Mouse (Mus musculus): ENCODE data around the gene Ube2k. TPM values are rescaled to one million over a fixed set of nuclear protein-coding genes. Genes with fewer than 3 reads are reported as not detected.

Ube2k gene
- total and polyA plus RNA-seq, 3 experiments = 21.4 to 70.3 (median 57.3) TPM

- intact Hi-C loops (cut with DNase I) = loop anchor here (1.0 to 5.0 kb wide), 5 partner anchors 36 to 269 kb away; partner anchors contain the start of genes Lias, N4bp2, Rpl9 and Smim14
- Histone ChIP-seq H3K9ac (ENCODE audit: low read depth, low read length) (peak within 1 kb of the TSS; percentile 91), H3K27me3 (ENCODE audit: control insufficient read depth, insufficient read depth, low read length) (no peaks in the 10 kb centered on the region), H3K4me3 (peak within 1 kb of the TSS; percentile 76), H3K27ac (peak within 1 kb of the TSS; percentile 99), H3K4me1 (ENCODE audit: control insufficient read depth, insufficient read depth, low read length) (peaks cover 11% of the 10 kb centered on the region), H3K36me3 (ENCODE audit: control insufficient read depth, insufficient read depth, low read length) (peaks cover 20% of the 10 kb centered on the region), H3K79me2 (replicated peaks; ENCODE audit: control insufficient read depth, insufficient read depth, low read length) (no peaks in the 10 kb centered on the region)
- under 1% methylated on average over 68 of the region's 69 CpGs for WGBS
- TF ChIP-seq POLR2A (IDR thresholded peaks at IDR 0.05; ENCODE audit: insufficient read depth, low read depth, low read length) = peak; percentile 92
- peak; percentile 88 for TF ChIP-seq EP300 (IDR thresholded peaks at IDR 0.05; ENCODE audit: insufficient read depth, low read depth, low read length)
- no peak for TF ChIP-seq CTCF (IDR thresholded peaks at IDR 0.05)
- peak; percentile 96 to 99 for DNase-seq
These were observed 44.1 kb upstream of the Ube2k start, which contains the start of gene Gm43552 for GRCm38 (mm10) chr5:65492716-65493531. Gene Gm43552 (minus strand): TSS chr5:65492833.

DNA sequence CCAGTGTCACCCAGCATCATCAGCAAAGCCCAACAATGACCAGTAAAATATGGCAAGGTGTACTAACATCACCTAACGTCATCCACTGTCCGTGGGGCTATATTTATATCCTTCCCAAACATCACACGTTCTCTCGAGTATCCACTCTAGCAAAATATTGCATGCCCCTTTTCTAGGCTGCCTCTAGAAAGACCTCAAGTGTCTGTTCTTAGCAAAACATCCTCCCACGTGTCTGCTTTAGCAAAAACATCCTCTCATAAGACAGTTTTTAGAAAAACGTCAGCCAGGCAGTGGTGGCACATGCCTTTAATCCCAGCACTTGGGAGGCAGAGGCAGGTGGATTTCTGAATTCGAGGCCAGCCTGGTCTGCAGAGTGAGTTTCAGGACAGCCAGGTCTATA, 36.8 kb upstream of the Ube2k start:
- no peak overlapping the region for H3K27ac ChIP-seq
- TF ChIP-seq CTCF (IDR thresholded peaks at IDR 0.05) (no peak), POLR2A (IDR thresholded peaks at IDR 0.05; ENCODE audit: insufficient read depth, low read depth, low read length) (no peak), EP300 (IDR thresholded peaks at IDR 0.05; ENCODE audit: insufficient read depth, low read depth, low read length) (no peak)
- intact Hi-C loops (cut with DNase I) = no loop called here
- H3K4me3 ChIP-seq = no peak overlapping the region
- no peaks in the 10 kb centered on the region for H3K79me2 ChIP-seq (replicated peaks; ENCODE audit: control insufficient read depth, insufficient read depth, low read length)
- no peaks in the 10 kb centered on the region for H3K36me3 ChIP-seq (ENCODE audit: control insufficient read depth, insufficient read depth, low read length)
- H3K27me3 ChIP-seq (ENCODE audit: control insufficient read depth, insufficient read depth, low read length) = no peaks in the 10 kb centered on the region
- H3K4me1 ChIP-seq (ENCODE audit: control insufficient read depth, insufficient read depth, low read length) = no peaks in the 10 kb centered on the region
- DNase-seq = no peak
- no peak overlapping the region for H3K9ac ChIP-seq (ENCODE audit: low read depth, low read length)
- WGBS = 67% methylated on average over 7 of the region's 7 CpGs

DNA sequence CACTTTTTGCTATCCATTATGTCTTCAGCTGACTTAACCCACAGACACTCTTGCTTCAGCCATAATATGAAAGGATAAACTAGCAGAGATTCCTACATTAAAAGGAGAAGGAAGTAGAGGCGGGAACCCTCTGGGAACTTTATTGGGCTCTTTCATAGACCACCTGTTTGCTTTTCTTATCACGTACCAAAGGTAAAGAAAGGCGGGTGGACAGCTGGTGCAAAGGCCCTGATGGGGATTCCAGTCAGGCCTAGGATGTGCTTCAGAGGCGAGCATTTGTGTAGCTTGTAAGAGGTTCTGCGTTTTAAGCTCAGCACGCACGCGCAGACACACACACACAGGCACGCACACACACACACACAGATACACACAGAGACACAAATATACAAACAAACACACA, 35.6 kb upstream of the Ube2k start:
- no peaks in the 10 kb centered on the region for H3K4me1 ChIP-seq (ENCODE audit: control insufficient read depth, insufficient read depth, low read length)
- H3K27ac ChIP-seq = no peak overlapping the region
- DNase-seq = no peak
- intact Hi-C loops (cut with DNase I) = no loop called here
- TF ChIP-seq POLR2A (IDR thresholded peaks at IDR 0.05; ENCODE audit: insufficient read depth, low read depth, low read length) = no peak
- no peak for TF ChIP-seq CTCF (IDR thresholded peaks at IDR 0.05)
- TF ChIP-seq EP300 (IDR thresholded peaks at IDR 0.05; ENCODE audit: insufficient read depth, low read depth, low read length) = no peak
- H3K4me3 ChIP-seq = no peak overlapping the region
- H3K79me2 ChIP-seq (replicated peaks; ENCODE audit: control insufficient read depth, insufficient read depth, low read length) = no peaks in the 10 kb centered on the region
- no peak overlapping the region for H3K9ac ChIP-seq (ENCODE audit: low read depth, low read length)
- no peaks in the 10 kb centered on the region for H3K36me3 ChIP-seq (ENCODE audit: control insufficient read depth, insufficient read depth, low read length)
- 93% methylated on average over 9 of the region's 9 CpGs for WGBS
- H3K27me3 ChIP-seq (ENCODE audit: control insufficient read depth, insufficient read depth, low read length) = no peaks in the 10 kb centered on the region

GRCm38 (mm10) chr5:65505786-65506185, 31.2 kb upstream of the Ube2k start:
- intact Hi-C loops (cut with DNase I) = no loop called here
- no peak for TF ChIP-seq POLR2A (IDR thresholded peaks at IDR 0.05; ENCODE audit: insufficient read depth, low read depth, low read length)
- no peak for TF ChIP-seq CTCF (IDR thresholded peaks at IDR 0.05)
- TF ChIP-seq EP300 (IDR thresholded peaks at IDR 0.05; ENCODE audit: insufficient read depth, low read depth, low read length) = no peak
- DNase-seq = no peak

DNA sequence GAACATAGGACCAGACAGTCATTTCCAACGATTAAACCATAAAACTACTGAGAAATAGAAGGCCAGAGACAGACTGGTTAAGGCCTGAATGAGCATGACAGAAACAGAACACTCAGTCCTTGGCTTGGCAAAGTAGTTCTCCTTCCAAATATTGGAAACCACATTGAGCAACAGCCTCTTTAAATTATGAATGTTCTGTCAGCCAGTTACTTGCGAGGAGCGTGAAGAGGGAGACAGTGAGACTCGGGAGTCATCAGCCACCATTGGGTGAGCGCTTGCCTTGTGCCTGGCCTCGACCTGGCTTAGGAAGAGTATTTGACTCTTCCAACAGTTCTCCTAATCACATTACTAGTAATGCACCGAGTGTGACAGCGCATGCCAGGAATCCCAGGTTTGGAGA, 28.6 kb upstream of the Ube2k start:
- intact Hi-C loops (cut with DNase I) = no loop called here
- no peaks in the 10 kb centered on the region for H3K79me2 ChIP-seq (replicated peaks; ENCODE audit: control insufficient read depth, insufficient read depth, low read length)
- H3K27me3 ChIP-seq (ENCODE audit: control insufficient read depth, insufficient read depth, low read length) = no peaks in the 10 kb centered on the region
- no peaks in the 10 kb centered on the region for H3K4me1 ChIP-seq (ENCODE audit: control insufficient read depth, insufficient read depth, low read length)
- 83% methylated on average over 8 of the region's 8 CpGs for WGBS
- no peak overlapping the region for H3K4me3 ChIP-seq
- no peak overlapping the region for H3K27ac ChIP-seq
- no peak for TF ChIP-seq CTCF (IDR thresholded peaks at IDR 0.05)
- TF ChIP-seq POLR2A (IDR thresholded peaks at IDR 0.05; ENCODE audit: insufficient read depth, low read depth, low read length) = no peak
- no peak for TF ChIP-seq EP300 (IDR thresholded peaks at IDR 0.05; ENCODE audit: insufficient read depth, low read depth, low read length)
- DNase-seq = no peak
- no peak overlapping the region for H3K9ac ChIP-seq (ENCODE audit: low read depth, low read length)
- H3K36me3 ChIP-seq (ENCODE audit: control insufficient read depth, insufficient read depth, low read length) = no peaks in the 10 kb centered on the region

More at GRCm38 (mm10) chr5:65505786-65506185, 31.2 kb upstream of the Ube2k start:
- Histone ChIP-seq H3K79me2 (replicated peaks; ENCODE audit: control insufficient read depth, insufficient read depth, low read length) (no peaks in the 10 kb centered on the region), H3K27me3 (ENCODE audit: control insufficient read depth, insufficient read depth, low read length) (no peaks in the 10 kb centered on the region), H3K4me3 (no peak overlapping the region), H3K4me1 (ENCODE audit: control insufficient read depth, insufficient read depth, low read length) (no peaks in the 10 kb centered on the region), H3K36me3 (ENCODE audit: control insufficient read depth, insufficient read depth, low read length) (no peaks in the 10 kb centered on the region), H3K9ac (ENCODE audit: low read depth, low read length) (no peak overlapping the region), H3K27ac (no peak overlapping the region)
- 13% methylated on average over 8 of the region's 8 CpGs for WGBS

- no peaks in the 10 kb centered on the region for H3K36me3 ChIP-seq (ENCODE audit: control insufficient read depth, insufficient read depth, low read length)
- H3K79me2 ChIP-seq (replicated peaks; ENCODE audit: control insufficient read depth, insufficient read depth, low read length) = no peaks in the 10 kb centered on the region
- intact Hi-C loops (cut with DNase I) = no loop called here
- TF ChIP-seq CTCF (IDR thresholded peaks at IDR 0.05) (no peak), POLR2A (IDR thresholded peaks at IDR 0.05; ENCODE audit: insufficient read depth, low read depth, low read length) (no peak), EP300 (IDR thresholded peaks at IDR 0.05; ENCODE audit: insufficient read depth, low read depth, low read length) (no peak)
- WGBS = 34% methylated on average over 3 of the region's 3 CpGs
- no peaks in the 10 kb centered on the region for H3K27me3 ChIP-seq (ENCODE audit: control insufficient read depth, insufficient read depth, low read length)
- peaks cover 1% of the 10 kb centered on the region for H3K4me1 ChIP-seq (ENCODE audit: control insufficient read depth, insufficient read depth, low read length)
- H3K9ac ChIP-seq (ENCODE audit: low read depth, low read length) = no peak overlapping the region
- H3K27ac ChIP-seq = no peak overlapping the region
- no peak for DNase-seq
- H3K4me3 ChIP-seq = no peak overlapping the region
These were observed 23.5 kb upstream of the Ube2k start for GRCm38 (mm10) chr5:65513506-65513905.

Data from heart, adult 2 months (tissue).